Mouse (Mus musculus) spleen, adult 2 months (tissue): ENCODE results near the gene Myh14. TPM values are rescaled to one million over a fixed set of nuclear protein-coding genes. Genes with fewer than 3 reads are reported as not detected.
A peak's percentile ranks its signal among the peaks of the same experiment; 100 is the strongest.

Experiments
- DNase-seq, 2 experiments: peaks; one replicate each; pipeline versions ENCODE4 v3.0.0 to v3.0.0-alpha.2; 2012 to 2021; ENCODE audit warnings: low spot score in 2 of 2, low read depth in 1 of 2
- H3K27ac ChIP-seq: fragments of 200-500 bp; 2 replicates; pipeline ENCODE4 v1.5.1; 2012; ENCODE audit warnings: low read length, inconsistent platforms; ENCODE audit not compliant: insufficient read depth
- H3K27me3 ChIP-seq: fragments of 200-500 bp; 2 replicates; pipeline ENCODE4 v1.6.1; 2012; ENCODE audit warnings: mild to moderate bottlenecking, moderate library complexity, low read length, inconsistent platforms; ENCODE audit not compliant: control insufficient read depth, insufficient read depth
- H3K36me3 ChIP-seq: fragments of 200-500 bp; 2 replicates; pipeline ENCODE4 v1.6.1; 2012; ENCODE audit warnings: mild to moderate bottlenecking, low read length, inconsistent platforms; ENCODE audit not compliant: control insufficient read depth, insufficient read depth
- H3K4me1 ChIP-seq: fragments of 200-500 bp; 2 replicates; pipeline ENCODE4 v1.6.1; 2011; ENCODE audit warnings: inconsistent platforms; ENCODE audit not compliant: control insufficient read depth, insufficient read depth, insufficient read length
- H3K4me3 ChIP-seq: fragments of 200-500 bp; 2 replicates; pipeline ENCODE4 v1.5.1; 2011; ENCODE audit warnings: mild to moderate bottlenecking, inconsistent platforms; ENCODE audit not compliant: insufficient read depth, insufficient read length; ENCODE audit errors: extremely low read depth
- CTCF ChIP-seq: fragments of 200-500 bp; IDR thresholded peaks from 2 replicates; pipeline ENCODE4 v1.5.1; 2011; ENCODE audit warnings: mild to moderate bottlenecking, inconsistent platforms; ENCODE audit not compliant: insufficient read depth, insufficient read length, insufficient replicate concordance; ENCODE audit errors: extremely low read depth
- POLR2A ChIP-seq: fragments of 200-500 bp; IDR thresholded peaks from 2 replicates; pipeline ENCODE4 v1.6.1; 2011; ENCODE audit warnings: low read depth, low read length, inconsistent platforms
- WGBS: fragments of 180-500 bp; shearing (Covaris S2); methylation state at CpG from one replicate; pipeline ENCODE4 v1.1.7; 2018; 5-methylcytosine and 5-hydroxymethylcytosine counted together
- polyA plus RNA-seq: library from polyadenylated mRNA; depleted of rRNA; stranded (reverse); fragments of >200 nt; gene quantifications from 2 replicates; pipeline ENCODE4 v1.2.3, GENCODE M21; 2012

The Myh14 gene
- polyA plus RNA-seq, 1 experiment: 0.63 TPM

DNA sequence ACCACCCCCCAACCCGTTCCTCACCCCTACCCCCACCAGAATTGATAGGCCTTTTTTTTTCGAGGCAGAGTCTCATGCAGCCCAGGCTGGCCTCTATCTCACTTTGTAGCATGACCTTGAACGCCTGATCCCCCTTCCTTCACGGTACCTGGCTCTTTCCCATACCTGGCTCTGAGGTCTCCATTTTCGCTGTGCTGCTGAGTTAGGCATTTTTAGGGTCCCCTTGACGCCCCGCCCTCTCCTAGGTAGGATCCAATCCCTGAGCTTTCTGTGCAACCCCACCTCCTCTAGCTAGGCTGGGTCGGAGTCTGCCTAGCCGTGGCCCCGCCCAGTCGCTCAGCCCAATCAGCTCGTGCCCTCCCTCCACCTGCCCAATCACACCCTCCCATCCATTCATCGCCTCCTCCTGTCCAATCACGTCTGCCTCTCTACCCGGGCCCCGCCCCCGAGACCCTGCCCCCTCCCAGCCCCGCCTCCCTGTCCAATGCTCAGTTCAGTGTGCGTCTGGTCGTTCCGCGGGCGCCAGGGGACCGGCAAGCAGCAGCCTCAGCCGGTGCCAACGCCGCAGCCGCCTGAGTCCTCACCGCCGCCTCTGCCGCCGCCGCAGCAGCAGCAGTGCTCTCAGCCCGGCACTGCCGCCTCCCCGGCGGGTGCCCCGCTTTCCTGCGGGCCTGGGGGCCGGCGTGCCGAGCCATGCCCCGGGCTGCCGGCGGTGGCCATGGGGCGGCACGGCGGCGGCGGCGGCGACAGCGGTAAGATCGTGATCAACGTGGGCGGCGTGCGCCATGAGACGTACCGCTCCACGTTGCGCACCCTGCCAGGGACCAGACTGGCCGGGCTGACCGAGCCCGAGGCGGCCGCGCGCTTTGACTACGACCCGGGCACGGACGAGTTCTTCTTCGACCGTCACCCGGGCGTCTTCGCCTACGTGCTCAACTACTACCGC is 80.0 kb downstream of the Myh14 start, which contains the start of gene Kcnc3:
Kcnc3 (plus strand) TSS at position 263 of the 946 bp plus-strand sequence.
- Histone ChIP-seq H3K27ac (no peak within 1 kb of the TSS), H3K4me1 (peaks cover 28% of the 10 kb centered on the region), H3K27me3 (peaks cover 14% of the 10 kb centered on the region), H3K36me3 (no peaks in the 10 kb centered on the region), H3K4me3 (peak within 1 kb of the TSS; percentile 56)
- TF ChIP-seq POLR2A: peak; percentile 68
- TF ChIP-seq CTCF: no peak
- 1% methylated on average over 80 of the region's 80 CpGs for WGBS
- DNase-seq: peak; percentile 87 to 92

DNA sequence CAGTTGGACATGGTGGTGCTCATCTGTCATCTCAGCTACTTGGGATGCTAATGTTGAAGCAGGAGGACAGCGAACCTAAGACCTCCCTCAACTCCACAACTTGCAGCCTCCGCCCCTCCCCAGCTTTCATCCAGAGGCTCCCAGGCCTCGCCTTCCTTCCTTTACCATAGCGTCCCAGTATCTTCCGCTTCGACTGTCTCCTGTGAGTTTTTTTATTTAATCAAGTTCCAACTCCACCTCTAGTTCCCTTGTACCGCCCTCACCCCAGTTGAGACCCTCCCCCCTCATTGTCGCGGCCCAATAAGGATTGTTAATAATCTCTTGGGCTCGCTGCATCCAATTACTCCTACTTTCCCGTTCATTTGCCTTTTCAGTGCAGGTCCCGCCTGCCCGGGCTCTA is 80.7 kb downstream of the Myh14 start:
- H3K4me1 ChIP-seq: peaks cover 28% of the 10 kb centered on the region
- H3K27ac ChIP-seq: no peak overlapping the region
- peaks cover 14% of the 10 kb centered on the region for H3K27me3 ChIP-seq
- 19% methylated on average over 13 of the region's 13 CpGs for WGBS
- TF ChIP-seq POLR2A (no peak), CTCF (no peak)
- no peaks in the 10 kb centered on the region for H3K36me3 ChIP-seq
- H3K4me3 ChIP-seq: no peak overlapping the region
- no peak for DNase-seq

DNA sequence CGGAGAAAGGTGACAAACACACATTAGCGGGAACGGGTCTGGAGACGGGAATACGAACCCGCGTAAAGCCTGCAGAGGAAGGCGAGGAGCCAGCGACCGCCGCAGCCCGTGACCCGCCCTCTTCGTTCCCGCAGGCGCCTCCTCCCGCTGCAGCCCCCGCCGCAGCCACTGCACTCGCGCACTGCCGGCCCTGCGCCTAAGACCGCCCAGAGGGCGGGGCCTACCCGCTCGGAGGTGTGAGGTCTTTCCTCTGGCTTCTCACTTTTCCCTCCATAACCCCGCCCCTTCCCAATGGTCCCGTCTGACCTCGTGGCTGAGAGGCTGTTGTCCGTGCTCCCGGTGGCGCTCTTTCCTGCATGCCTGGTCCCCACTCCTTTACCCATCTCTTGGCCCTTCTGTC is 81.5 kb downstream of the Myh14 start:
- TF ChIP-seq CTCF: no peak
- TF ChIP-seq POLR2A: no peak
- peaks cover 28% of the 10 kb centered on the region for H3K4me1 ChIP-seq
- no peaks in the 10 kb centered on the region for H3K36me3 ChIP-seq
- peaks cover 14% of the 10 kb centered on the region for H3K27me3 ChIP-seq
- peak in 1 of 2 experiments; percentile 74 for DNase-seq
- H3K27ac ChIP-seq: no peak overlapping the region
- under 1% methylated on average over 31 of the region's 33 CpGs for WGBS
- peak overlapping the region; percentile 63 for H3K4me3 ChIP-seq

DNA sequence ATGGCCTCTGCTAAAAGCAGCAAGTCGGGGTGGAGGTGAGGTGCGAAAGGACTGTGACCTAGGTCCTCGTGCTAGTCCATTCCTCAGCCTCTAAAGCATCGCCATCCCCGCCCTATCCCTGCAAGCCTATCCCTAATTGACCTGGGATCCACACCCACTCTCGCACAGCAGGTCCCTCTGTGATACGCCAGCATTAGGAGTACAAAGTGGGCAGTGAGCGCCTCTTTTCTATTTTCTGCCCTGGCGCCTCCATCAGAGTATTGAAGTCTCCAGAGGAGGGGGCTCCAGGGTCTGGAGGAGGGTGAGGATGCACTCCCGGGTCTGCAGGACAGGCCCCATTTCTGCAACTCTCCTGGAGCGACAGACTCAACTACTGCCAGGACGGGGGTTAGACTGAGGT is 82.3 kb downstream of the Myh14 start:
- H3K27ac ChIP-seq: no peak overlapping the region
- peaks cover 28% of the 10 kb centered on the region for H3K4me1 ChIP-seq
- no peak overlapping the region for H3K4me3 ChIP-seq
- DNase-seq: no peak
- H3K36me3 ChIP-seq: no peaks in the 10 kb centered on the region
- no peak for TF ChIP-seq POLR2A
- no peak for TF ChIP-seq CTCF
- WGBS: 17% methylated on average over 12 of the region's 12 CpGs
- peaks cover 14% of the 10 kb centered on the region for H3K27me3 ChIP-seq

DNA sequence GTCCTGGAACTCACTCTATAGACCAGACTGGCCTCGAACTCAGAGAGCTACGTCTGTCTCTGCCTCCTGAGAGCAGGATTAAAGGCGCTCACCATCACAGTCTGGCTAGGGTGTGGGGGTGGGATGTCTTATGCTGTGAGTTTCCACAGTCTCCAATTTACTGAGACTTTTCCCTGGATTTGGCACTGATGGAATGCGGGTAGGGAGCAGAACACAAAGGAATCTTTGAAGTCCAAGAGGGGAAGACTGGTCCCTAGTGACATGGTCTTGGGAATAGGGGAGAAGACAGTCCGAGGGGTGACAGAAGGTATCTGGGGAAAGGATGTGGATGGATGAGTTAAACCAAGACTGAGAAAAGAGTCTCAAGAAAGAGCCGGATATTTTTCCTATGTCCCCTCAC is 83.0 kb downstream of the Myh14 start:
- WGBS: 43% methylated on average over 6 of the region's 6 CpGs
- no peak for DNase-seq
- H3K27me3 ChIP-seq: peaks cover 10% of the 10 kb centered on the region

DNA sequence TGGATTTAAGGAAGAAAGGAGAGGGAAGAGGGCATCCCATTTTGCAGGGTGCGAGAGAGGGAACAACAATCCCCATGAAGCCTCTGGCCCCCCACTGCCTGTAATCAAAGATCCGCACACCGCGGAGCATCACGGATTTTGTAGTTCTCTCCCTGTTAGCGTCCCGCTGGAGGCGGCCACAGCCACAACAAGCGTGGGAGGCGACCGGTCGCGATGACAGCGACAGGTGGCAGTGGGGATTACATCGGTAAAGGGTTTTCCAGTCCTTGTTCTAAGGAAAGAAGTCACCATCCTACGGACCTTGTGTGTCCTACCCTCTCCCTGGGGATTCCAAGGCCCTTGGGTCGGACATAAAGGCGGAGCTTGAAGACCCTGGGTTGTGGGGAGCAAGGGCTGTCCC is 83.7 kb downstream of the Myh14 start:
- Histone ChIP-seq H3K36me3 (peaks cover 10% of the 10 kb centered on the region), H3K4me1 (peaks cover 27% of the 10 kb centered on the region), H3K4me3 (peak overlapping the region; percentile 25; the same call in 1 of the 2 replicates), H3K27ac (no peak overlapping the region), H3K27me3 (peaks cover 6% of the 10 kb centered on the region)
- DNase-seq: no peak
- WGBS: 4% methylated on average over 18 of the region's 18 CpGs
- TF ChIP-seq POLR2A: no peak
- no peak for TF ChIP-seq CTCF

More for the DNA sequence above, 83.0 kb downstream of the Myh14 start:
- H3K4me3 ChIP-seq: no peak overlapping the region
- H3K4me1 ChIP-seq: peaks cover 28% of the 10 kb centered on the region
- no peak for TF ChIP-seq CTCF
- no peak for TF ChIP-seq POLR2A
- no peak overlapping the region for H3K27ac ChIP-seq
- H3K36me3 ChIP-seq: peaks cover 3% of the 10 kb centered on the region

DNA sequence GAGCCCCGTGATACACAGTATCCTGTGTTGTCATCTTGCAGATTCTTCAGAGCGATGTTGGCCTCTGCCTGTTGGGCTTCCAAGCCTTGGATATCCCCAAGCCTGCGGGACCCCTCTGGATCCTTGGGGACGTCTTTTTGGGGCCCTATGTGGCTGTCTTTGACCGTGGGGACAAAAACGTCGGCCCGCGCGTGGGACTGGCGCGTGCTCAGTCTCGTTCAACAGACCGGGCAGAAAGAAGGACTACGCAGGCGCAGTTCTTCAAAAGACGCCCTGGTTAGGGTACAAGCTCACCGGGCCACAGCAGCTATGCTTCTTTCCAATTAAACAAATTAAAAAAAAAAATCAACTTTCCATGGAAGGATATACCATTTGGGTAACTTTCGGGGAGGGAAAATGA is 84.1 kb downstream of the Myh14 start:
- TF ChIP-seq CTCF (no peak), POLR2A (no peak)
- Histone ChIP-seq H3K4me3 (no peak overlapping the region), H3K27ac (no peak overlapping the region), H3K4me1 (peaks cover 23% of the 10 kb centered on the region), H3K36me3 (peaks cover 13% of the 10 kb centered on the region), H3K27me3 (peaks cover 6% of the 10 kb centered on the region)
- no peak for DNase-seq
- WGBS: 34% methylated on average over 19 of the region's 19 CpGs
